Mouse (Mus musculus): ENCODE measurements at regions not wholly inside any gene's neighbourhood (a gene's known extent, or its start where the extent isn't known, plus 50 kb on each side); places are given as distances from the start of the nearest gene placed in this dataset.
"Not testable (repeated sequence)": the region's sequence is repeated elsewhere in the genome, so short reads cannot be mapped to it uniquely, and the experiment has no call there.

DNA sequence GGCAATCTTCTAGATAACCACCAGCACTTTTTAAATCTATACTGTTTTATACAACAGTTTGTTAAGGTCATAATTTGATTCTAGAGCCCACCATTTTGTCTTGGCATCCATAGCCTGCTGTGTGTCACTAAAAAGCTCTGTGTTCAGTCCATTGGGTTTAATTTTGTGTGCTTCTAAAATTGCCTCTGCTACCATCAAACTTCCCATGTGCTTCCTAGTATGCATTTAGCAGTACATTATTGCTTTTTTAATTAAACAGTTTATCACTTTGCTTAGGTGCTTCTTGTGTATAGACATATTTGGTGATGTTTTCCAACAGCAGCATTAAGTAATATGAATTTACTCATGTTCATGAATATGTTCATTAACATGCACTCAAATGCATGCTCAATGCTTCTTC lies 102.4 kb upstream of the Egfr start:
- DNase-seq, result no peak

GRCm38 (mm10) chr11:16663806-16664205 lies 88.2 kb upstream of the Egfr start:
- DNase-seq, result no peak

DNA sequence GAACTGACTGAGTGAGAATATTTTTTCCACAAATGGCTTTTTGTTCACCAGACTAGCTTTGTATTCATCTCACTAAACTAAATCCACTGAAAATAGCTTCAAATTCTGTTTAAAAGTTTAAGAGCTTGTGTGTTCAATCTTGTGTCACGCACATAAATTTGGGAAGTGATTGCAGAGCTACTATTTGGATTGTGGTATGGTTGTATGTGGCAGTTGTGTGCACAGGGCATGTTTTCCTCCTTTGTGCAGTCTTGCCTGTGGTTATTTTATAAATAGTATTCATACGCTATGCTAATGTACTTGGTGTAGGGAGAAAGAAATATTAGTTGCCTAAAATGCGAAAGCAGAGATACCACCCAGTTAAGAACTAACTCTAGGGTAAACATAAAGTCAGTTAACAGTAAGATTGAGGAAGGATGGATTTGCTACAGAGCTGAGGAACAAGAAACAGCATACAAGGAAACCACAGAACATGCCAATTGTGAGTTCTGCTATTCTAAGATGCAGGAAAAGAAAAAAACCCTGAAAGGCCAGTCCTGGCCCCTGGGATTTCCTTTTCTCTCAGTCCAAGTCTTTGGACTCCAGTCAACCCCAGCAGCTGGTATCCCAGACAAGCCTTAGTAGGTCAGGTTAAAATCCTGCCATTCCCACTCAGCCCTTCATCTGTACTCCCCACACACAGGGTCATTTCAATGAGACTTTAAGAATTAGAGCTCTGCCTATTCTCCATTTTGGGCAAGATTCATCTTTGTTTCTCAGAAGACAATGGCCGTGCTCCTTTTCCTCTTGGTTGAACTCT lies 82.4 kb upstream of the Egfr start:
- DNase-seq, result peak in 1 of 2 experiments; percentile 9

DNA sequence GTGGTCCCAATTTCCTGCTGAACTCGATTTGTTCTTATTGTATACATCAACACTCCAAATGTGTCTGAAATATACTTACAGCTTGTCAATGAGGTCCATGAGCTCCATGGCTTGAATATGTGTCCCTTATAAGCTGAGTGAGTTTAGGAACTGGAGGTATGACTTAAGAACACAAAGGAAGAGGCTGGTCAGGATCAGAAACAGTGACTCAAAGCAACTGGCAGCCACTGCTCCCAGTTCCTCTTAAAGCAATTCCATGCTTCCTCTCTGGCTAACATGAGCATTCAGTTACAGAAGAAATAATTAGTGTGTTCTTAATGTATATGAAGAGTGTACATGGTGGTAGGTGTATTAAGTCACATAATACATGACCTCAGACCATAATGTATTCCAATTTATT lies 81.7 kb upstream of the Egfr start:
- no peak for DNase-seq

DNA sequence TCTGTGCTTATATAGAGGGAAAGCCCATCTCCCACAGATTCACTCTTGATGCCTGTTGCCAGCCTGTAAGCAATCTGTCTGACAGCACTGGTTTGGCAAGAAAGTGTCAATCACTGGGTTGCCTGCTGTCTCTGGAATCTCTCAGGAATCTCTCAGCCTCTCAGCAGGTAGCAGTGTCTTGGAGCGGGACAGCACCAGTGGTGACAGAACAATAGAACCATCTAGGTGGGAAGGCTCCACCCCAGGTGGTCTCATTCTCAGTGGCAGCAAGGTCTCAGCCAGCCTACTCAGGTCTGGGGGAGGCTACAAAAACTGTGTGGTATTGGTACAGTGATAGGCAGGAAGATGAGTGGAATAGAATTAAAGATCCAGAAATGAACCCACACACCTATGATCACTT lies 76.1 kb upstream of the Egfr start:
- DNase-seq, result not testable (repeated sequence)

- no peak for DNase-seq
These were observed 68.5 kb upstream of the Egfr start for GRCm38 (mm10) chr11:16683538-16683937.

- DNase-seq, result no peak
These were observed 56.4 kb upstream of the Egfr start for GRCm38 (mm10) chr11:16695596-16695995.

GRCm38 (mm10) chr11:16696787-16697186 lies 55.2 kb upstream of the Egfr start:
- DNase-seq, result no peak

GRCm38 (mm10) chr11:16701826-16702225 lies 50.2 kb upstream of the Egfr start:
- no peak for DNase-seq

Small RNA genes lying in the stretch of these regions (microRNA-seq; reads per million reads assigned to microRNA genes)
- gene Gm24714, result 0 reads per million in 2 experiments
